Mouse (Mus musculus) hematopoietic stem cell, adult 5-6 weeks (primary cell): ENCODE results near the gene Dusp6. TPM values are rescaled to one million over a fixed set of nuclear protein-coding genes. Genes with fewer than 3 reads are reported as not detected.
A peak's percentile ranks its signal among the peaks of the same experiment; 100 is the strongest.

Source experiments
- ATAC-seq, 2 experiments: fragments of 125-278 bp in 1 of 2; replicated peaks in 1 of 2; 2 replicates each; pipeline ENCODE4 v1.8.0; 2016 to 2017; ENCODE audit warnings: inconsistent platforms in 2 of 2, mild to moderate bottlenecking in 2 of 2, moderate number of reproducible peaks in 2 of 2, low read depth in 1 of 2, moderate TSS enrichment in 1 of 2; ENCODE audit not compliant: low FRiP score in 2 of 2, poor library complexity in 2 of 2, severe bottlenecking in 2 of 2, insufficient read depth in 1 of 2, low TSS enrichment in 1 of 2
- total RNA-seq: library from RNA; stranded (forward); fragments of 172-1452, 232-1000 nt; gene quantifications from 2 replicates; pipeline ENCODE4 v1.2.3, GENCODE M21; 2017

Gene Dusp6
- total RNA-seq, 1 experiment from 2014 or later = 82.0 TPM

DNA sequence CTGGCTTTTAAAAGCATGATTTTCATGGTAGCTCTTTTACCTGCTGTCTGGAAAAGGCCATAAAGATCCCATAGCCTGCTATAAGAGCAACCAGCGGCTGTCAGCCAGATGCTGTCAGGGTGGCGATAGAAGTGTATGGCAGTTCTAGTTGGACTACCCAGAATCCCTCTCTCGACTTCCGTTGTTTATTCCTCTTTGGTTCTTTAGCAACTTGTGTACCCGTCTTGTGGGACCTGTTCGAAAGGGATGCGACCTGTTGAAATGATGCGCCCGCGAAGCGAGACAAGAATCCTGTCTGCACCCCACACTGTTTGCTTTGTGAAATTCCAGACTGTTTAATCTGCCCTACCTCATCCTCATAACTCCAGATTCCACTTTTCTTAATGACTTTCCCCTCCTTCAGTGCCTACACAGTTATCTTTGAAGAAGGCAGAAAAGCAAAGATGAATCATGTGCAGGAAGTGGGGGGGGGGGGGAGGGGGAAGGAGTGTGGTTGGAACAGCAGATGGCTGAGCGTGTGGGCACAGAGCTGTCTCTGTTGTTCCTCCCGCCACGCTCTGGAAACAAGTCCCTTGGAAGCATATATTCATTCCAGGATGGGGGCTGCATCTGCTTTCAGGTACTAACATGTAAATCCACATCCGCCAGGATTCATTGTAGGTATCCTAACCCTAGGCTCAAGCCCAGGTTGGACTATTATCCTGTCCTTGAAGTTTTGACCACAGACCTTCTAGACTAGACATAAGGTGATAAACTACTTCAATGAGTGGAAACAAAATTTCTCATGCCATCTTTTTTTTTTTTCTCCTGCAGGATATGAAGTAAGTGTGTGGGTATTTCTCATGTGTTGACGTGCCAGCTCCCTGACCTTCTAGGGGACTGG, 21.0 kb upstream of the Dusp6 start:
- peak; percentile 61 to 74 for ATAC-seq

GRCm38 (mm10) chr10:99242721-99243120, 20.3 kb upstream of the Dusp6 start:
- no peak for ATAC-seq

- ATAC-seq = no peak
Measured at GRCm38 (mm10) chr10:99243907-99244489, 19.0 kb upstream of the Dusp6 start.

GRCm38 (mm10) chr10:99244655-99245260, 18.3 kb upstream of the Dusp6 start:
- no peak for ATAC-seq

DNA sequence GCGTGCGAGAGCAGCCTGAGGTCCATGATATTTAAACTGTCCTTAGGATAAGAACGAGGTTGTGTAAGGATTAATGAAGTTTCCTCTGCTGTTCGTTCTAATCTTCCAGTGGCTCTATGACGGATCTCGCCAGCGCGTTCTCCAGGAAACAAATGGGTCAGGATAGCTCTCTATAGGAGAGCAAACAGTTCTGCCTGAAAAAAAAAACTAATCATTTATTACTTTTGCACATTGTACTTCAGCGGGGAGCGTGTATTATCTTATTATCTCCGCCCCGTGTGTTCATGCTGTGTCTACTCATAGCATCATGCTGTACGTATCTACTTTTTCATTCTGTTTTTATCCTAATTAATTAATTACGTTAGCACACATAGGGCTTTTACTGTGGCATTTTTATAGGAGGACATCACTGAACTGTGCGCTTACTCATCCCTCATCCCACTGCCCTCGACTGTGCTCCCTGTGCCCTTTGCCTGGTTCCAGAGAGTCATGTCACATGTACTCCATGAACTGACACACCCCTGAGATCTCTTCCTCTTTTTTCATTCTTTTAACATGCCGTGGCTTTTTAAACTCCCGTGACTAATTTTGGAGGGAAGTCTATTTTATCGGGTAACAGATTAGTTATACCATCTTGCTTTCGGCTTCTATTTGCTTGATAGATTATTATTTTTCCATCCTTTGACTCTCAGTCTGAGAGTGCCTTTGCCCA, 16.1 kb upstream of the Dusp6 start:
- peak; percentile 57 to 61; a peak in 3 of 4 replicates for ATAC-seq

DNA sequence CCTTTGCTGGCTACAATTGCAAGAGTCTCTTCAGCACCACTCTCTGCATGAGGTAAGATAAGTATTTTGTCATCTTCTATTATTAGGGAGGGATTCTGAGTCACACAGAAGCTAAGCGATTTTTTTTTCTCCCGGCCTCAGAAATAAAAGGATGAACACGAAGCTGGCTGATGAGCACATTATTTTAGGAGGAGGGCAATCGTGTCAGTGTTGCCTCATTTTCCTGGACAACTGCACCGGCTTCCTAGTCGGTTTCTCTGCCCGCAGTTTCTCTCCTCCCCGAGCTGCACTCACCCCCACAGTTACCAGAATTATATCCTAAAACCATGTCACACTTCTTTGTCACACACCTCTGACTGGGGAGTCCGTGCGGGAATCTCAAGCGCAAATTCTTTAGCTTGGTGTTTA, 12.2 kb upstream of the Dusp6 start:
- no peak for ATAC-seq

- no peak for ATAC-seq
Measured at GRCm38 (mm10) chr10:99253412-99253811, 9.6 kb upstream of the Dusp6 start.

DNA sequence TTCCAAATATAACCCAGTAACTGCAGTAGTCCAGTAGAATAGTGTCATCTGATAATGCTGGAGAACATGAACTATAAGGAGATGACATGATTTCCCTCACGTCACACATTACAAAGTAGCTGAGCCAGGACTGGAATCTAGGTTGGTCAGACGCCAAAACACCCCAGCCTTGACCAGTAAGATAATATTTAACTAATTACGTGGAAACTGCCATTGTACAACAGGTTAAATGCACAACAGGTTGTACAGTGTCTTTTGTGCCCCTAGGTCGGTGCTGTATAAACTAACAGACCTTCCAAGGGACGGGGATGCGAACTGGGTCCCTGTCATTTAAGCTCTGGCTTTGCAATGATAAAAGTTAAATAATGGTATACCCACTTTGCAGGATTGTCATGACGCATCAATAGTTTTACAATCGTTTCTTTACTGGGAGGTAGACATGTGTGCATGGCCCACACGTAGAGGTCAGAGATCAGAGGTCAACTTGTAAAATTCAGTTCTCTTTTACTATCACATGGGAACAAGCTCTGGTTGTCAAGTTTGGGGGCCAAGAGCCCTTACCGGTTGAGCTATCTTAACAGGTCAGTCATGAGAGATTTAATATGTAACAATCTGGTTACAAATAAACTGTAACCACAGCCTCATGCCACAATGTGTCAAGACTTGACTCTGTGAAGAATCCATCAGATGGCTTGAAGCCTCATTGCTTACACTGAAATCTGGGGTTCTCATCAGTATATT, 7.0 kb upstream of the Dusp6 start:
- ATAC-seq = no peak

DNA sequence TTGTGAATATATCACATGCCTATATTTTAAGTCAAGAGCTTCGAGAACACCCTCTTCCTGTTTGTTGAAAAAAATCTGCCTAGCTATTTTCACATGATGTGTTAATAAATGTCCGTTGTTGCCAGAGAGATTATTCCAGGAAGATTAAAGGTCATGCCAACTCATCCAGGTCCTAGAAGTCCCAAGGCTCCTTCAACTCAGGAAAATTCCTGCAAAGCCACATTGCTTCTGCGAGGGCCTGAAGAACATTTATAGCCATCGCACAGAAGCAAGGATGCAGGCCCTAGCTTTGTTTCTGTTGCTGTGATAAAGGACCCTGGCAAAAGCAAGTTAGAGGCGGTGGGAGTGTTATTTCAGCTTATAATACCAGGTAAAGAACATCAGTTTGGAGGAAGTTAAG, 5.5 kb upstream of the Dusp6 start:
- ATAC-seq = no peak

- ATAC-seq = no peak
Measured at GRCm38 (mm10) chr10:99259840-99260239, 3.2 kb upstream of the Dusp6 start.

- ATAC-seq = 0 out of 4 replicates have a peak, but pooled peaks of 1 of the 2 experiments have one; percentile 1
Measured at GRCm38 (mm10) chr10:99261151-99261635, 1.8 kb upstream of the Dusp6 start.

DNA sequence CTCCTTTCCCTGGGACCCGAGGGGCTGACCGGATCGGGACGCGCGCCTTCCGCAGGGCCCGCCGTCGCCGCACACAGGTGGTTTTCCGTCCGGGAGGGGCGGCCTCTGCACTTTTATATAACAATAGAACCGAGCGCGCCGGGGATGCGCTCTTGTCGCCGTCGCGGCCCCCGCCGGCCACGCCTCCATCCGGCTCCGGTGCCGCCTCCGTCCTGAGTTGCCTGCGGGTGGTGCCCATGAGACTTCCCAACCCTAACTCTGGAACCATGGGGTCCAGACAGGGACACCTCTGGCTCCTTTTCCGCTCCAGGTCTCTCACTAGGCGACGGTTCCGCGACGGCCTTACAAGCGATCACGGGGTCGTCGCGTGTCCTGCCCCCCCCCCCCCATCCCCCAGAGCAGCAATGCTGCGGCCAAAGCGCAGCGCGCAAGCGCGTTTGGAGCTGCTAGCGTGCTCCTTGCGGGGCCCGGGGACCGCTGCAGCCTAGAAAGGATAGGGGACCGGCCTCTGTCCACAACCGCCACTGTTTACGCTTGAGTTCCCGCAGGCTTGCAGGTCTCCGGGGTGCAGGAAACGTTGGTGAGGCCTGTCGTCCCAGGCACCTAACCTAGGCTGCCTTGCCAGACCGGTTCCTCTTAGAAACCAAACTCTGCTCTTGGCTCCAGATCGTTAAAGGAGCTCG, 1.3 kb upstream of the Dusp6 start:
- ATAC-seq = peak in 1 of 2 experiments; percentile 29; a peak in 2 of 4 replicates

GRCm38 (mm10) chr10:99262319-99262866, 638 bp upstream of the Dusp6 start:
- no peak for ATAC-seq

- no peak for ATAC-seq
Measured at GRCm38 (mm10) chr10:99263419-99264221, 589 bp downstream of the Dusp6 start.

DNA sequence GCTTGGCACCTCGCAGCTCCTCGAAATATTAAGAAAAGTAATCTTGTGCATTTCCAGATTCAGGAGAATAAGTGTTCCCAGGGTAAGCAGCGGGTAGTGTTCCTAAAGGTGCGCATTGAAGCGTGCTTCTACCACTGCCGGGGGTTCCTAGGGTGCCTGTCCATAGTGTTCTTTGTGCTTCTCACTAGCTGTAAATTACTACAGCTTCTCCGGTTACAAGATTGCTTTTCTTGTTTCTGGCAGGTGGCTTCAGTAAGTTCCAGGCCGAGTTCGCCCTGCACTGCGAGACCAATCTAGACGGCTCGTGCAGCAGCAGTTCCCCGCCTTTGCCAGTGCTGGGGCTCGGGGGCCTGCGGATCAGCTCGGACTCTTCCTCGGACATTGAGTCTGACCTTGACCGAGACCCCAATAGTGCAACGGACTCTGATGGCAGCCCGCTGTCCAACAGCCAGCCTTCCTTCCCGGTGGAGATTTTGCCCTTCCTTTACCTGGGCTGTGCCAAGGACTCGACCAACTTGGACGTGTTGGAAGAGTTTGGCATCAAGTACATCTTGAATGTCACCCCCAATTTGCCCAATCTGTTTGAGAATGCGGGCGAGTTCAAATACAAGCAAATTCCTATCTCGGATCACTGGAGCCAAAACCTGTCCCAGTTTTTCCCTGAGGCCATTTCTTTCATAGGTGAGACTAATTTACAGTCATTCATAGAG, 1.4 kb downstream of the Dusp6 start:
- no peak for ATAC-seq
